Comparison of ENCODE assay signal across 16 mouse cellular contexts in genomic region chr3:3310811-3311210, GRCm38 (mm10).
DNase-seq lines count a peak whose midpoint lies in the region; ATAC-seq and TF ChIP-seq lines count a peak whose summit lies in the region.
"Had no signal": no experiment of that assay in that cellular context is flagged by ENCODE, and none has a peak within 500 bp of the region (broad histone marks: within the 10 kb centered on the region; RNA-seq: fewer than 3 reads in every experiment).

No protein-coding gene starts in this region.

- H3K9ac ChIP-seq in kidney, embryonic 15.5 days, result no peak overlapping the region
- H3K9ac ChIP-seq in liver, embryonic 11.5 days (ENCODE audit: low read depth, low read length), result no peak overlapping the region
- H3K9ac ChIP-seq: heart, embryonic 15.5 days; hindbrain, embryonic 12.5 days; limb, embryonic 15.5 days; midbrain, embryonic 13.5 days had no signal

- no peaks in the 10 kb centered on the region for H3K4me1 ChIP-seq in kidney, adult 2 months (ENCODE audit: control insufficient read depth, insufficient read depth, low read length)
- H3K4me1 ChIP-seq in kidney, embryonic 15.5 days, result no peaks in the 10 kb centered on the region
- no peaks in the 10 kb centered on the region for H3K4me1 ChIP-seq in liver, embryonic 11.5 days (replicated peaks; ENCODE audit: control insufficient read depth, insufficient read depth, low read length)
- no peaks in the 10 kb centered on the region for H3K4me1 ChIP-seq in heart, embryonic 10.5 days
- H3K4me1 ChIP-seq: heart, embryonic 15.5 days; hindbrain, embryonic 12.5 days; limb, embryonic 15.5 days; midbrain, embryonic 13.5 days had no signal

- ATAC-seq in kidney, embryonic 15.5 days (replicated peaks; ENCODE audit: low FRiP score), result no peak
- no peak for ATAC-seq in liver, embryonic 11.5 days (replicated peaks; ENCODE audit: low FRiP score)
- ATAC-seq: midbrain, embryonic 13.5 days had no signal

- H3K27me3 ChIP-seq in kidney, adult 2 months (replicated peaks; ENCODE audit: control insufficient read depth, insufficient read depth, low read length), result no peaks in the 10 kb centered on the region
- H3K27me3 ChIP-seq in kidney, embryonic 15.5 days, result no peaks in the 10 kb centered on the region
- no peaks in the 10 kb centered on the region for H3K27me3 ChIP-seq in liver, embryonic 11.5 days (replicated peaks; ENCODE audit: control insufficient read depth, insufficient read depth, low read length)
- no peaks in the 10 kb centered on the region for H3K27me3 ChIP-seq in heart, embryonic 10.5 days (ENCODE audit: insufficient read depth, poor library complexity, severe bottlenecking)
- H3K27me3 ChIP-seq: heart, embryonic 15.5 days; hindbrain, embryonic 12.5 days; limb, embryonic 15.5 days; midbrain, embryonic 13.5 days had no signal

- no peak overlapping the region for H3K4me2 ChIP-seq in kidney, embryonic 15.5 days
- no peak overlapping the region for H3K4me2 ChIP-seq in liver, embryonic 11.5 days
- H3K4me2 ChIP-seq: heart, embryonic 15.5 days; hindbrain, embryonic 12.5 days; limb, embryonic 15.5 days; midbrain, embryonic 13.5 days had no signal

- no peaks in the 10 kb centered on the region for H3K36me3 ChIP-seq in kidney, adult 2 months (ENCODE audit: control insufficient read depth, insufficient read depth, low read length)
- no peaks in the 10 kb centered on the region for H3K36me3 ChIP-seq in kidney, embryonic 15.5 days
- no peaks in the 10 kb centered on the region for H3K36me3 ChIP-seq in liver, embryonic 11.5 days (ENCODE audit: control insufficient read depth, insufficient read depth, low read length)
- no peaks in the 10 kb centered on the region for H3K36me3 ChIP-seq in heart, embryonic 10.5 days
- H3K36me3 ChIP-seq: heart, embryonic 15.5 days; hindbrain, embryonic 12.5 days; limb, embryonic 15.5 days; midbrain, embryonic 13.5 days had no signal

- H3K4me3 ChIP-seq in kidney, adult 2 months (ENCODE audit: insufficient read depth, low read depth, low read length), result no peak overlapping the region
- no peak overlapping the region for H3K4me3 ChIP-seq in kidney, embryonic 15.5 days (replicated peaks)
- H3K4me3 ChIP-seq in liver, embryonic 11.5 days (ENCODE audit: low read depth, low read length), result no peak overlapping the region
- H3K4me3 ChIP-seq in heart, embryonic 10.5 days, result no peak overlapping the region
- H3K4me3 ChIP-seq: heart, embryonic 15.5 days; hindbrain, embryonic 12.5 days; limb, embryonic 15.5 days; midbrain, embryonic 13.5 days had no signal

- no peaks in the 10 kb centered on the region; the same call in 1 of the 2 replicates for H3K9me3 ChIP-seq in kidney, embryonic 15.5 days (replicated peaks)
- no peaks in the 10 kb centered on the region for H3K9me3 ChIP-seq in liver, embryonic 11.5 days (ENCODE audit: control insufficient read depth, low read length)
- H3K9me3 ChIP-seq in heart, embryonic 10.5 days, result peaks cover 19% of the 10 kb centered on the region
- H3K9me3 ChIP-seq: heart, embryonic 15.5 days; limb, embryonic 15.5 days had no signal

- peak; percentile 5 for DNase-seq in kidney, adult 2 months
- DNase-seq in right cerebral cortex, adult 2 months (ENCODE audit: low spot score in 2 of 2), result peak; percentile 6 to 31
- no peak for DNase-seq in right cerebral cortex, postnatal 36 days (ENCODE audit: low spot score in 2 of 2)
- DNase-seq in ZHBTc4 (ENCODE audit: low read depth, low spot score), result peak; percentile 32
- no peak for DNase-seq in liver, embryonic 11.5 days (ENCODE audit: low spot score)
- DNase-seq in heart, embryonic 10.5 days (ENCODE audit: low spot score), result no peak
- DNase-seq: adrenal gland, adult 8-10 months; cerebellum, adult 9-10 months; kidney, adult 18-20 months; lung, adult 18-20 months; lung, postnatal 4 days had no signal

- H3K27ac ChIP-seq in kidney, adult 2 months (ENCODE audit: insufficient read depth, low read depth, low read length), result no peak overlapping the region
- no peak overlapping the region for H3K27ac ChIP-seq in kidney, embryonic 15.5 days
- no peak overlapping the region for H3K27ac ChIP-seq in liver, embryonic 11.5 days (ENCODE audit: low read depth, low read length)
- no peak overlapping the region for H3K27ac ChIP-seq in heart, embryonic 10.5 days
- H3K27ac ChIP-seq: heart, embryonic 15.5 days; hindbrain, embryonic 12.5 days; limb, embryonic 15.5 days; midbrain, embryonic 13.5 days had no signal

- TF ChIP-seq POLR2A in kidney, adult 2 months (IDR thresholded peaks at IDR 0.05; ENCODE audit: low read depth, low read length), result no peak

- WGBS in kidney, adult 2 months, result 19% methylated on average over 1 of the region's 1 CpGs
- WGBS in kidney, embryonic 15.5 days, result 43% methylated on average over 1 of the region's 1 CpGs
- WGBS in liver, embryonic 11.5 days, result 28% methylated on average over 1 of the region's 1 CpGs
- 29% methylated on average over 1 of the region's 1 CpGs for WGBS in heart, embryonic 10.5 days

- TF ChIP-seq CTCF in kidney, adult 2 months (conservative IDR thresholded peaks at IDR 0.05; ENCODE audit: insufficient read depth, insufficient read length, low read depth, low read length), result no peak

Comparison
In these comparisons a context has a peak if more than half of its experiments do, and no peak if none do; other contexts are left out.
1. DNase-seq: peak in kidney, adult 2 months (single experiment), right cerebral cortex, adult 2 months (2 of 2) and ZHBTc4 (single experiment); none in right cerebral cortex, postnatal 36 days (0 of 2), liver, embryonic 11.5 days (single experiment) and heart, embryonic 10.5 days (single experiment).